Mouse (Mus musculus): Measurements from ENCODE around the gene Fam168a.

Gene Fam168a

GRCm38 (mm10) chr7:100706143-100706841 lies at the start of gene Fam168a:
TSS of gene Fam168a (plus strand) at chr7:100706635.
- DNase-seq (ENCODE audit: low spot score) = peak; percentile 95

GRCm38 (mm10) chr7:100656739-100657138 lies 49.7 kb upstream of the Fam168a start:
- peak; percentile 67 for DNase-seq (ENCODE audit: low spot score)

DNA sequence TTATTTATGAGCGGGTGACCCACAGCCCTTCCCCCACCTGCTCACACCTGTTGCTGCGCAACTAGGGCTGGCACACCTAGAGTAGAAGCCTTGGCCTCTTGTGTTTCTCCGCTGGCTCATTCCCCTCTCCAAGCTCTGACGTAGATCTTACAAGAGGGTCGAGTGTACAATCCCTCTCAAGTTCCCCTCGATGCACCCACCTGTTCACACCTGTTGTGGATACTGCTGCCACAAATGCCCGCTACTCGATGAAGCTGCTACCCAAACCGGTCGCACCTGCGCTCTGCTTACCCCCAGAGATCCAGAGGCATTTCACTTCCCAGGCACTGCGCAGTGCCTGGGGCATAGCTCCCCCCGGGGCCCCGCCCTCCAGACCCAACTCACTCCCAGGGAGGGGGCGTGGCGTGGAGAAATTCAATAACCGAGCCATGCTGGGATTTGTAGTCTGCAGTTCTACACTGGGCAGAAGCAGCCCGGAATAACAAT lies 48.3 kb upstream of the Fam168a start:
- DNase-seq (ENCODE audit: low spot score) = peak; percentile 58

GRCm38 (mm10) chr7:100661264-100661663 lies 45.2 kb upstream of the Fam168a start:
- DNase-seq (ENCODE audit: low spot score) = no peak

GRCm38 (mm10) chr7:100662231-100662630 lies 44.2 kb upstream of the Fam168a start, which contains the start of gene Plekhb1:
TSS of gene Plekhb1 (minus strand) at chr7:100662414.
- no peak for DNase-seq (ENCODE audit: low spot score)

DNA sequence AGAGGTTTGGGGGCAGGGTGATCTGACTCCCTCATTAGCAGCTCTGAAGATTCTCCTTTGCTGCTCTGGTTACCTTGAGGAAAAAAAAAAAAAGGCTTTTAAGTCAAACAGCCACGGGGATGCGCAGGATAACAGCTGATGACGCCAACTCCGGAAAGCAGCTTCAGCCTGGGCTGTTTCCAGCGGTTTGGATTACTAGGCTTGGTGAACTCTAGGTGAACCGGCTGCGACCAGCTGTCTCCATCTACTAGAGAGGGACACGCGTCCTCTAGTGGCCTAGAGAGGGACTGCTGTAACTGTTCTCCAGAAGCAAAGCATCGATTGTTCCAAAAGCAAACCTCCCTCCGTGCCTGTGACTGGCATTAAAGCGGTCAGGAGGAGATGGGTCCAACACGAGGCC lies 43.2 kb upstream of the Fam168a start:
- peak; percentile 93 for DNase-seq (ENCODE audit: low spot score)

DNA sequence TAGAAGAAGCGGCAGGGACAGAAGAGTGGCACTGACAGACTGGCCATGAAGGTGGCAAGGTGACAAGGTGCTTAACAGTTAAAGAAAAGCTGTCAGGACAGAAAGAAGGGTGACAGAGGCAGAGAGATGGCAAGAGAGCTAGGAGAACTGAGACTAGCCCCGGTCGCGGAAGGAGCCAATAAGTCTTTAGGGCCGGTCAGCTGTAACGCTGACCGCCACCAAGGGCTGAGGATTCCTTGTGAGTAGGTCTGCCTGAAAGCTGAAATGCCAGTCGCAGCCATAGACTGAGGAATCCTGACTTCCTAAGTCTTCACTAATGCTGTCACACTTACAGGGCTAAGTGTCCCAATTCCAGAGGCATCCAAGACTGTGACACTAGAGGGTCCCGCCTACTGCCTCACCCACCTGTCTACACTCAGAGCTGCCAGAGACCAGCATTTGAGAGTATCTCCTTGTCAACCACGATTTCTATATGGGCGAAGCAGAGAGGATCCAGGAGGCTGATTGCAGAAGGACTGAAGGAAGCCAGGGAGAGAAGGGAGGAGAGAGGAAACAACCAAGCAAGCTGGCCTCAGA lies 42.6 kb upstream of the Fam168a start:
- no peak for DNase-seq (ENCODE audit: low spot score)

DNA sequence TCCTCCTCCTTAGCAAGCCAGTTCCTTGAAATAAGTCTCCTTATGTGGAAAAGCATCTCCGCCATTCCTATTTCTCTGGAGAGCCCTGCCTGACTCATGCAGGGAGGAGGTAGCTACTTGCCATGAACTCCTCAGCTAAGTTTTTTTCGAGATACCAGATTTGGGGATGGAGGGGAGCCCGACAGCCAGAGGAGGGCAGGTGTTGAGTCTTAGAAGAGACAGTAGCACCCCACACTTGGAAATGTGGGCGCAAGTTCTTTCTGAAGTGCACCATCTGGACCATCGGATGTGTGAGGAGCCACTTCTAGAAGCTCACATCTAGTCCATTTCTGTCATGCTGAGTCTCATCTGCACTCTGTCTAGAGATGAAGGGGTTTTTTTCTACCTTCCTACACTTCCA lies 35.8 kb upstream of the Fam168a start:
- DNase-seq (ENCODE audit: low spot score) = no peak

DNA sequence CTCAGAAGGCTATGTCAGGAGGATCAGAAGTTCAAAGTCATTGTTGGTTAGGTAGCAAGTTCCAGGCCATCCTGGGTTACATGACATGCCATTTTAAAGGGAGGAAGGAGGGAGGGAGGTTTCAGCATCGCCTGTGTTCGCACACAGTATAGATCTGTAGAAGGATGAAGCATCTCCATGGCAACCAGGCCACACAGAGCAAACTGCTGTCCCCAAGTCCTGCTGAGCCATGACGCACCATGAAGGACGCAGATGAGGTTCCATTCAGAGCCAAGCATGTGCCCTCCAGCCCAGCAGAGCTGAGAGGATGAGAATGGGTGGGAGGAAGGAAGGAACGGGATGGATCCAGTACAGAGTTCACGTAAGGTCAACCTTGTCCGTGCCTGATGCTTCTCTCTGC lies 33.0 kb upstream of the Fam168a start:
- DNase-seq (ENCODE audit: low spot score) = no peak

DNA sequence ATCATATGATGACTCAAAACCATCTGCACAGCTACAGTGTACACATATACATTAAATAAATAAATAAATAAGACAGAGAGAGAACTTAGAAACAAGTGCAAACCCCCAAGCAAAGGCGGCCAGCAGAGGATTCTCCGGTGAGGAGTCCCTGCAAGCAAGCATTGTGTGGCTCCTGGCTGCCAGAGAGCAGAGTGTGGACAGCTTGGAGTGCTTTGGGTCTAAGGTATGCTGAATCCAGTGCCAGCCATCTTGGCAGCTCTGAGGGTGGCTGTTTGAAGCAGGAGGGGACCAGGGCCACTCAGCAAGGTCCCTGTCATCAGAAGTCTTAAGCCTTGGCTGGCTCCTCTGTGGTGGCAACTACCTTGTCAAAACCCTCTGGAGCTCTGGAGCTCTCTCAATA lies 31.5 kb upstream of the Fam168a start:
- no peak for DNase-seq (ENCODE audit: low spot score)

- DNase-seq (ENCODE audit: low spot score) = no peak
These were observed 28.4 kb upstream of the Fam168a start for GRCm38 (mm10) chr7:100678052-100678451.

- DNase-seq (ENCODE audit: low spot score) = no peak
These were observed 27.2 kb upstream of the Fam168a start for GRCm38 (mm10) chr7:100678948-100679880.

DNA sequence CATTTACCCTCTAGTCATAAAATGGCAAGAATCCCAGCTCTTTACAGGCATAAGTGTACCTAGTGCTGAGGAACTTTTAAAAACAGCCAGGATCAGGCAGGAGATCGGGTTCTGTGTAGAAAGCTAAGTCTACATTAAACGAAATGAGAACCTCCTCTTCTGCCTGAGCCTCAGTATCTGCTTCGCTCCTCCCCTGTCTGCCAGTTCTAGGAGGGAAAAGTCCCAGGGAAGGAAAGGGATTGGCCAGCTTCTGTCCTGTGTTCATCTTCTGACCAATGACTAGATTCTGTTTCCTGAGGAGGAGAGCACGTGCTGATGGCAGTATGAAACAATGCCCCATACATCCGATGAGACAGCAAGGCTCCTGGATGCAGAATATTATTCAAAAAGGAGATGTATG lies 25.3 kb upstream of the Fam168a start:
- DNase-seq (ENCODE audit: low spot score) = no peak

DNA sequence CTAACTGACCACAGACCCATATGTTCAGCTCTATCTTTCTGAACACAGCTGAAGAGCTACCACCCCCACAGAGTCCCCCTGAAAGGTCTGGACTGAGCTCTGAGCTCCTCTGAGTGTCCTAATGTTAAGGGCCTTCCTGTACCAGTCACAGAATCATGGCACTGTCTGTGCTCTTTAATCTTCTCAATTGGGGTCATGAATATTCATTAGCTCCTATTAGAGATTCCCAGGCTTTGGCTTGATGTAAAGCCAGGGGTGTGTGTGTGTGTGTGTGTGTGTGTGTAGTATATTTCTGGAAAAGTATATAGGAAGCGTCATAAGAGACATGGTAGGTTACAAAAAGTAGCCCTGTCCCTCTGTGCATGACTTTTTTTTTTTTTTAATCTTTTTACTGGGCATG lies 23.2 kb upstream of the Fam168a start:
- no peak for DNase-seq (ENCODE audit: low spot score)

GRCm38 (mm10) chr7:100684081-100684480 lies 22.4 kb upstream of the Fam168a start:
- no peak for DNase-seq (ENCODE audit: low spot score)

- peak; percentile 79 for DNase-seq (ENCODE audit: low spot score)
These were observed 21.9 kb upstream of the Fam168a start for GRCm38 (mm10) chr7:100684538-100684937.

DNA sequence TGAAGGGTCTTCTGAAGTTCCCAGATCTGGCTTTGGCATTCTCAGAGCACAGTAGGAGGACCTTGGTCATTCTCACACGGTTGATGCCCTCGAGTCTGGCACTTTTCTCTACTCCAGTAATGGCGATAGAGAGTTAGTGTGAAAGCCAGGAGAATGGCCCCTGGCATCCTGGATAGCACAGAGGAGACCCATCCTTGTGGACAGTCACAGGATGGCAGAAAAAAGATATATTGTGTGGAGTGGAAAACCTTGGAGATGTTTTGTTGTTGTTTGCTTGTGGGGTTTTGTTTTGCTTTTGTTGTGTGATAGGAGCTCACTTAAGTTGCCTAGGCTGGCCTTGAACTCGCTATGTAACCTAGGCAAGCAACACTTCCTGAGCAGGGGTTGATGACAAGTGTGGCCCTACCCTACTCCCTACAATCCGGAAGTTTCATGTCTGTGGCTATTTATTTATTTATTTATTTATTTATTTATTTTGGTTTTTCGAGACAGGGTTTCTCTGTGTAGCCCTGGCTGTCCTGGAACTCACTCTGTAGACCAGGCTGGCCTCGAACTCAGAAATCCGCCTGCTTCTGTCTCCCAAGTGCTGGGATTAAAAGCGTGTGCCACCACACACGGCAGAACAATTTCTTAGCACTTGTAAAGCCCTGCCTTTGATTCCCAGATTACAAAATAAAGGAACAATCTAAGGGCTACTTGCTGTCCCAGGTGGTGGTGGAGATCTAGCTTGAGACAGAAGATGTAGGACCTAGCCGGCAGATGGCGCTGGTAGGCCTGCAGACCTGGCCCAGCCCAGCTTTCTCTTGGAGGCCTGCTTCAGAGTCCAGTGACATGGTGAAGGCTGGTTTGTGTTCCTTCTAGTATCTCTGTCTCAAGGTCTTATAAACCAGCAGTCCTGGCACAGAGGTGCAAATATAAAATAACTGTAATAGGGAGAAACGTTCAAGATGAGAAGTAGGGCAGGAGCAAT lies 21.1 kb upstream of the Fam168a start:
- DNase-seq (ENCODE audit: low spot score) = peak; percentile 62

- no peak for DNase-seq (ENCODE audit: low spot score)
These were observed 18.0 kb upstream of the Fam168a start for GRCm38 (mm10) chr7:100688471-100688870.

GRCm38 (mm10) chr7:100693199-100693598 lies 13.2 kb upstream of the Fam168a start:
- no peak for DNase-seq (ENCODE audit: low spot score)

- DNase-seq (ENCODE audit: low spot score) = no peak
These were observed 6.4 kb upstream of the Fam168a start for GRCm38 (mm10) chr7:100699771-100700770.

Data from layer of hippocampus, adult 11-12 months (tissue).